Mouse (Mus musculus): Measurements from ENCODE around the gene Abcf2. TPM values are rescaled to one million over a fixed set of nuclear protein-coding genes. Genes with fewer than 3 reads are reported as not detected.

Gene Abcf2
- total and polyA plus RNA-seq, 2 experiments: 25.9 to 31.9 TPM

DNA sequence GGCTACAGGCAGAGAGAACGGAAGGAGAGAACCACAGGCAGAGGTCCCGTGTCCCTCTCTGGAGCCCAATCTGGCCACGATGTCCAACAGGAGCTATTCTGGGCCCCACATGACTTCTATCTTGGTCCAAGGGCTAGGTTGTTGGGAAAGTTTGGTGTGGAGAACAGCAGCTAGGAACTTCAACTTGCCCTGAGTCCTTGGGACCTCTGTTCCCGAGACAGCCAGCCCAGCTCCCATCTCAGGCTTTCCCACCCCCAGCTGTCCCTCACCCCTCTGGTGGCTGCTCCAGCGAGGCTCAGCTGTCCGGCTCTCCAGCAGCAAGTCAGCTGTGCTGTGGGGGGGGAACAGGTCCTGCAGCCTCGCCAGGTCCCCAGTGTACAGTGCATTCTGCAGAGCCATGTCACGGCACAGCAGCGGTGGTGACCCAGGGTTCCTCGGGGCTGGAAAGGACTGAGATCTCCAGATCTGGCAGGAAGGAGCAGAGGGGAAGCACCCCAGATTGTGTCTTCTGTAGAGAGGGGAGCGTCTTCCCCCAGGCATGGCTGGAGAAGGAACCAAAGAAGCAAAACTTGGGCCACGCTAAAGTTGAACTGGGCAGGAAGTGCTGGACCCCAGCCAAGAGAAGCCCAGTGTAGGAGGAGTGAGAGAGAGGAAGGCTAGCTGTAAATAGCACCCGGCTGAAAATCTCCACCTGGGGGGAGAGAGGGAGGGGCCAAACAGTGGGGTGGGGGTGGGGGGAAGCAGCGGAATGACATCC is 36.7 kb downstream of the Abcf2 start, which contains the start of gene Asb10:
Gene Asb10 (minus strand): TSS at position 592 of the 757 bp plus-strand sequence.
- Histone ChIP-seq H3K9ac (ENCODE audit: low read depth, low read length) (no peak within 1 kb of the TSS), H3K4me3 (ENCODE audit: insufficient read depth, low read depth, low read length) (peak within 1 kb of the TSS; percentile 3; the same call in 1 of the 2 replicates), H3K36me3 (ENCODE audit: control insufficient read depth, insufficient read depth, low read length) (no peaks in the 10 kb centered on the region), H3K27me3 (ENCODE audit: control insufficient read depth, insufficient read depth, low read length) (peaks cover 5% of the 10 kb centered on the region), H3K4me1 (ENCODE audit: control insufficient read depth, insufficient read depth, low read length) (no peaks in the 10 kb centered on the region; the same call in 1 of the 2 replicates), H3K79me2 (ENCODE audit: control insufficient read depth, insufficient read depth, low read length) (no peaks in the 10 kb centered on the region), H3K27ac (replicated peaks; ENCODE audit: insufficient read depth, low read depth, low read length) (no peak within 1 kb of the TSS)
- WGBS: 35% methylated on average over 14 of the region's 14 CpGs
- no peak for TF ChIP-seq CTCF (IDR thresholded peaks at IDR 0.05; ENCODE audit: low read depth, low read length)
- TF ChIP-seq POLR2A (IDR thresholded peaks at IDR 0.05; ENCODE audit: extremely low read depth, insufficient read depth, low read length): no peak
- peak; percentile 9 for DNase-seq (ENCODE audit: extremely low read depth, low read depth, low spot score)

DNA sequence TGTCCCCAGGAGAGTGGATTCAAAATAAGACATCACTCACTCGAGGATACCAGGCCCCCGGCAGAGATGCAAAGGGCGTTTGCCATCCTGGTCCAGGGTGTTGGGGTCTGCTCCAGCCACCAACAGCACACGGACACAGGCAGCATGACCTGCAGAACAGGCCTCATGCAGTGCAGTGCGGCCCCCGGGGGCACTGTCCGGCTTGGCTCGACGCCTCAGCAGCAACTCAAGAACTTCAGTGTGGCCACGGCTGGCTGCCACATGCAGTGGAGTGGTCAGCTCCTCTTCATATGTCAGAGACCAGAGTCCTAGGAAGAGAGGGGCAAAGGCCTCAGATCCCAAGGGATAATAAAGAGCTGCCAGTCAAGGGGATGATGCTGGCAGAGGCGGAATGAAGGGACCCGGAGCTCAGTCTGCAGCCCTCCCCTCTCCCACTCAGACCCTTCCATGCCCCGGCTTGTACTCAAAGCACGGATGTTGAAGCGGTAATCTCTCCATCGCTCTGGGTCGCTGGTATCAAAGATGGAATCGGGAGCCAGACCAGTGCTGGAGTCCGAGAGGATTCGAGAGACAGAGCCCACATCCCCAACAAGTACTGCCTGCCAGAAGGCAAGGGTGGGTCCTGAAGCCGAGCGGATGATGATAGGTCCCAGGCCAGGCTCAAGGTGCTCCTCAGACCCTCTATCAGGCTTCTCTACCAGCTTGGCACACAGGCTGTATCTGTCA is 37.5 kb downstream of the Abcf2 start:
- Histone ChIP-seq H3K9ac (ENCODE audit: low read depth, low read length) (no peak overlapping the region), H3K27ac (replicated peaks; ENCODE audit: insufficient read depth, low read depth, low read length) (no peak overlapping the region), H3K27me3 (ENCODE audit: control insufficient read depth, insufficient read depth, low read length) (peaks cover 5% of the 10 kb centered on the region), H3K36me3 (ENCODE audit: control insufficient read depth, insufficient read depth, low read length) (no peaks in the 10 kb centered on the region), H3K4me3 (ENCODE audit: insufficient read depth, low read depth, low read length) (no peak overlapping the region), H3K4me1 (ENCODE audit: control insufficient read depth, insufficient read depth, low read length) (no peaks in the 10 kb centered on the region; the same call in 1 of the 2 replicates), H3K79me2 (ENCODE audit: control insufficient read depth, insufficient read depth, low read length) (no peaks in the 10 kb centered on the region)
- no peak for DNase-seq (ENCODE audit: extremely low read depth, low read depth, low spot score)
- WGBS: 88% methylated on average over 22 of the region's 22 CpGs
- TF ChIP-seq CTCF (IDR thresholded peaks at IDR 0.05; ENCODE audit: low read depth, low read length) (no peak), POLR2A (IDR thresholded peaks at IDR 0.05; ENCODE audit: extremely low read depth, insufficient read depth, low read length) (no peak)

DNA sequence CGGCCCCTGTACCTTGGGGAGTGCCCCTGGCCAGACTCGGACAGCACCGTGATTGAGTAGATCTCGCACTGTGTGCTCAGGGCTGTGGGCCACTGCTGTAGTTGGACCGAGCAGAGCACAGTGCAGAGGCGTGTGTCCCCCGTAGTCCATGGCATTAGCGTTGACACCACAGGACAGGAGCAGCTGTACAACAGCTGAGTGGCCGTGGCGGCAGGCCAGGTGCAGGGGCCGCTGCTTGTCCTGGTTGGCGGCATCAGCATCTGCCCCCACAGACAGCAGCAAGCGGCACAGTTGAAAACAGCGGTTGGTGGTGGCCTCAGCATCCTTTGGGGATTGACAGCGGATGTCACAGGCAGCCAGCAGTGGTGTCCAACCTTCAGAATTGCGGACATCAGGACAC is 39.6 kb downstream of the Abcf2 start:
- no peaks in the 10 kb centered on the region; the same call in 1 of the 2 replicates for H3K4me1 ChIP-seq (ENCODE audit: control insufficient read depth, insufficient read depth, low read length)
- H3K36me3 ChIP-seq (ENCODE audit: control insufficient read depth, insufficient read depth, low read length): no peaks in the 10 kb centered on the region
- no peak overlapping the region for H3K4me3 ChIP-seq (ENCODE audit: insufficient read depth, low read depth, low read length)
- DNase-seq (ENCODE audit: extremely low read depth, low read depth, low spot score): no peak
- H3K79me2 ChIP-seq (ENCODE audit: control insufficient read depth, insufficient read depth, low read length): no peaks in the 10 kb centered on the region
- no peak overlapping the region for H3K27ac ChIP-seq (replicated peaks; ENCODE audit: insufficient read depth, low read depth, low read length)
- WGBS: 69% methylated on average over 16 of the region's 16 CpGs
- TF ChIP-seq CTCF (IDR thresholded peaks at IDR 0.05; ENCODE audit: low read depth, low read length): no peak
- TF ChIP-seq POLR2A (IDR thresholded peaks at IDR 0.05; ENCODE audit: extremely low read depth, insufficient read depth, low read length): no peak
- no peak overlapping the region for H3K9ac ChIP-seq (ENCODE audit: low read depth, low read length)
- H3K27me3 ChIP-seq (ENCODE audit: control insufficient read depth, insufficient read depth, low read length): peaks cover 5% of the 10 kb centered on the region

DNA sequence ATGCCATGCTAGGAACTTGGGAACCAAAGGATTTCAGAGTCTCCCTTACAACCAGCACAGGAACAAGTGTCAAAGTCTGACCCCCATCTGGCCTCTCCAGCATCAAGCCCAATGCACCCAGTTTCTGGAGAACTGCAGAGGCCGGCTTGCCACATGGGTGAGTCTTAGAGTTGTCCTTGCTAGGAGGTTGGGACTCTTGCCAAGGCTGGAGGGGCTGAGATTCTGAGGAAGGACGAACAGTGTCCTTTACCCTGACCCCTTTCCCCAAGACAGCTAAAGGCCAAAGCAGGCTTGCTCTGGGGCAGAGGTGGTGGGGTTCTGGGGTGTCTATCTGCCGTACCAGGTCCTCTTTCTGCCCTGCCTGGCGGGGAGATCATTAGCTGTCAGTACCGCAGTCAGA is 40.8 kb downstream of the Abcf2 start:
- TF ChIP-seq CTCF (IDR thresholded peaks at IDR 0.05; ENCODE audit: low read depth, low read length): no peak
- no peak for TF ChIP-seq POLR2A (IDR thresholded peaks at IDR 0.05; ENCODE audit: extremely low read depth, insufficient read depth, low read length)
- no peak overlapping the region for H3K4me3 ChIP-seq (ENCODE audit: insufficient read depth, low read depth, low read length)
- WGBS: 82% methylated on average over 5 of the region's 5 CpGs
- no peaks in the 10 kb centered on the region; the same call in 1 of the 2 replicates for H3K4me1 ChIP-seq (ENCODE audit: control insufficient read depth, insufficient read depth, low read length)
- H3K79me2 ChIP-seq (ENCODE audit: control insufficient read depth, insufficient read depth, low read length): no peaks in the 10 kb centered on the region
- H3K27me3 ChIP-seq (ENCODE audit: control insufficient read depth, insufficient read depth, low read length): peaks cover 5% of the 10 kb centered on the region
- H3K27ac ChIP-seq (replicated peaks; ENCODE audit: insufficient read depth, low read depth, low read length): no peak overlapping the region
- no peak for DNase-seq (ENCODE audit: extremely low read depth, low read depth, low spot score)
- H3K9ac ChIP-seq (ENCODE audit: low read depth, low read length): no peak overlapping the region
- no peaks in the 10 kb centered on the region for H3K36me3 ChIP-seq (ENCODE audit: control insufficient read depth, insufficient read depth, low read length)

DNA sequence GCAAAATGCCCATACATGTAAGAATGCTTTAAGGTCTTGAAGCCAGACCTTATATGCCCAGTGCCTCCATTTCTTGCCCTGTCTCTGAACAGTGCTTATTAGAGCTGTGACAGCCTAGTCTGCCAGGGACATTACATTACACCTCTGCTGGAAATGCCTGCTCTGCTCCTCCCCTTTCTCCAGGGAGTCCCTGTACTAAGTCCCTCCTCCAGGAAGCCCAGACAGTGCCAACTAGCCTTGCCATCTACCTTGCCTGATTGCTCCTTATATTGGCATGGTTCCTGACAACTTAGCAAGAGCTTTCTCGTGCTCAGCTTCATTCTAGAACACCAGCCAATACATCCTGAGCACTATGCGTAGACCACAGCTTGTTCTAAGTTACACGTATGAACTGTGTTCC is 41.5 kb downstream of the Abcf2 start:
- Histone ChIP-seq H3K27ac (replicated peaks; ENCODE audit: insufficient read depth, low read depth, low read length) (no peak overlapping the region), H3K27me3 (ENCODE audit: control insufficient read depth, insufficient read depth, low read length) (peaks cover 5% of the 10 kb centered on the region), H3K4me1 (ENCODE audit: control insufficient read depth, insufficient read depth, low read length) (no peaks in the 10 kb centered on the region; the same call in 1 of the 2 replicates), H3K36me3 (ENCODE audit: control insufficient read depth, insufficient read depth, low read length) (no peaks in the 10 kb centered on the region), H3K4me3 (ENCODE audit: insufficient read depth, low read depth, low read length) (no peak overlapping the region), H3K79me2 (ENCODE audit: control insufficient read depth, insufficient read depth, low read length) (no peaks in the 10 kb centered on the region), H3K9ac (ENCODE audit: low read depth, low read length) (no peak overlapping the region)
- WGBS: 79% methylated on average over 3 of the region's 3 CpGs
- no peak for DNase-seq (ENCODE audit: extremely low read depth, low read depth, low spot score)
- TF ChIP-seq CTCF (IDR thresholded peaks at IDR 0.05; ENCODE audit: low read depth, low read length) (no peak), POLR2A (IDR thresholded peaks at IDR 0.05; ENCODE audit: extremely low read depth, insufficient read depth, low read length) (no peak)
